Mouse (Mus musculus): Measurements from ENCODE around the gene Grm7.

Grm7 gene

DNA sequence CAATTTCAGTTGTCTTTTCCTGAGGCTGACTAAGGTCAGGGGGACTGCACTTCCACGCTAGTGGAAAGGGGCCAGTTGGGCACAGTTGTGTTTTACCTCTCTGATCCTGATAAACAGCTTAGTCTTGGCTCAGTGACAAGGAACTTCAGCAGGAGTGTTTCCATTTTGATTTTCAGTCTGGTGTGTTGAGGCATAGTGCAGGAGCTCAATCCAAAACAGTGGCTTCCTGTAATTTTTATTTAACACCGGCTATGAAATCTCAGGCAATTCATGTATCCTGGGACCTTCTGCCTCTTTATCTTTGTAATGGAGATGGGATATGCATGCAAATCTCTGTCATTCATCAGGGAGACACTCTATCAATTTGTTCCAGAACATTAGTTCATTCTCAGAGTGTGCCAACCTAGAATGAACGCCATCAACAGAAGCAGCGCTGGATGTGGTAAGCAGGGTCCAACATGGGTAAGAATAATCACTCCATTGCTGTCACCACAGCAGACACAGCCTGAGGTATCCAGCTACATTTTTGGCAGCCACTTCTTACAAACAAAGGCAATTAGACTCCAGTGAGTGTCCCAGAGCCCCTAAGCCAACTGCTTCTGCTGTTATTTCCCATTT is 926.2 kb downstream of the Grm7 start:
- no peak for DNase-seq

DNA sequence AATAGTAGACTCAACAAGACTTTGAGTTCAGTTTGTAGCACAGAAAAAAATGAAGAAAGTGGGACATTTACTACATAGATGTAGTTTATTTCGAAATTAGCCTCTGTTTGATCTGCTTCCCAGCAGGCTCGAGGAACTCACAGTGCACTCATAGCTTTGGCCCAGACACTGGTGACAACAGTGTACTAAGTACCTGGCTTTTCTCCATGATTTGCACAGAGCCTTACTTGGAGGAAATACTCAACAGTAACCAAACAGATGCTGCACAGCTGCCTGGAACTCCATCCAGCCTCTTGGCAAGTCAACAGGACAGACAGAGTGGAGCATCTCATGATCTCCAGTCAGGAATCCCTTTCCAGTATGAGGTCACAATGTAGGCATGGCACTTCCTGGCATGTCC is 939.5 kb downstream of the Grm7 start:
- DNase-seq: no peak

DNA sequence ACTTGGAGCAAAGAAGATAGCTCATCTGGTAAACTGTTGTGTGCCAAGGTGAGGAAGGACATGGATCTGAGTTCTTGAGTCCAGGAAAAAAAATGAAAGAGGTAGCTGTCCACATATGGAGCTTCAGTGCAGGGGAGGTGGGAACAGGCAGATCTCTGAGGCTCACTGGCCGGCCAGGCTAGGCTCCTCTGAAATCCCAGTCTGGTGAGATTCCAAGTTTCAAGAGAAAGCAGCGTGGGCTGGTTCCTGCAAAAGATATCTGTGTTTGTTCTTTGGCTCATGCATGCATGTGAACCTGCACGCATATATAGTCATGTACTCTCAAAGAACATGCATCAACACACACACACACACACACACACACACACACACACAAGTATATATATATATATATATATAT is 942.2 kb downstream of the Grm7 start:
- no peak for DNase-seq

DNA sequence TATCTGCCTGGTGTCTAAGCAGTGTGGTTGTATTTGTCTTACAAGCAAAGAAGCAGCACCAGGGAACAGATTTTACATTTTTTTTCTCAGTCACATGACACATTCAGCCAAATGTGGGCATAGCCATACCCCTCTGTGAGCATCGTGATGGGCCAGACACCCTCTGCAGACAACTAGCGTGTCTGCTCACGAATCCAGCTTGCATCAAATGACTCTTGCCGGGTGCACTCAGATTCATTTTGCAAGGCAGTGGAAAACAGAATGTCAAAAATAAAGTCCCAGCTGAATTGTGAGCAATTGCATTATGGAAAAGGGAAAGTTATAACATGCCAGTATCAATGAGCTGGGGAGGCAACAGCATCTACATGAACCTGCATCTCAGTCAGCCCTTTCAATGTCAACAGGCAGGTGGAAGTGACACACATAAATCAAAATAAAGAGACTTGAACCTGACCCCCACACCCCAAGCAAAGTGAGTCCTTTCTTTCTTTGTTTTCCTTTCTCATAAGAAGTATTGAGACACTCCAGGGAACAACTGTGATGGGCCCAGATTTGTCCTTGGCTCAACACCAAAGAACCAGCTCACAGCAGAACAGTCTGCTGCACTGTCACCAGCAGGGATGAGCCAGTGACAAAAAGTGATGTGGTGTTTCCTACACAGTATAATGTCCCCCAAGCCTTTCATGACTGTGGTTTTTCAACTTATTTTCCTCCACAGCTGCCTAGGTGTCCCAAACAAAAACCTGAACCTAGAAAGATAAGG is 956.7 kb downstream of the Grm7 start:
- no peak for DNase-seq

DNA sequence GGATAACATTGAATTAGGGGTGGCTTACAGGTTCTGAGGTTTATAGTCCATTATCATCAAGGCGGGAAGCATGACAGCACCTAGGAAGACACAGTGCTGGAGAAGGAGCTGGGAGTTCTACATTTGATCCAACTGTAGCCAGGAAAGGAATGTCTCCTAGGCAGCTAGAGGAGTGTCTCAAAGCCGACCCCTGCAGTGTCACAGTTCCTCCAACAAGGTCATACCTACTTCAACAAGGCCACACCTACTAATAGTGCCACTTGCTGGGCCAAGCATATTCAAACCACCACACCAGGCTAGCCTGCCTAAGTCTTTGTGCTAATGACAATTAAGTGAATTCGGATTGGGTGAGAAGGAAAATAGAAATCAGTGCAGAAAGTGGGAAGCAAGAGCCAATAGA is 965.0 kb downstream of the Grm7 start:
- no peak for DNase-seq

DNA sequence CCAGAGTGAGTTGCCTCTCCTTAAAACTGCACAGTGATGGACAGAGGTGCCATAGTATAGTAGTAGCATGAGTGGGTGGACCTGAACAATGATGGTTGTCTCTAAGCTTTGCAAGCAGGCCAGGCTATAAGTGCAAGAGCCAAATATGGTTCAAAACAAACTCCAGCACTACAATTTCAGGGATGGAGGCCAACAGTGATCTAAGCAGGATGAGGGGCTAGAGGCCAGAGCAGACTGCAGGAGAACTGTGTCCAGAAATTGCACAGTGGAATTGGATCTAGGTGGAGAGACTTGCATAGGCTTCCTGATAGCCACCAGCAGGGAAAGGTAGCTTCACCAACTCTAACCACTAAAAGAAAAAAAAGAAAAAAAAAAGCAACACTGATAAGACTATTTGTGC is 968.5 kb downstream of the Grm7 start:
- no peak for DNase-seq
